Mouse (Mus musculus) kidney, adult 2 months (tissue): ENCODE results near the gene Celsr1.

Experiments used
- CTCF ChIP-seq: fragments of 200-500 bp; conservative IDR thresholded peaks from 2 replicates; pipeline ENCODE4 v1.5.1; 2011; ENCODE audit warnings: low read depth, mild to moderate bottlenecking, control low read depth, low read length, moderate library complexity, mixed read lengths; ENCODE audit not compliant: insufficient read depth, insufficient read length
- POLR2A ChIP-seq: fragments of 200-500 bp; IDR thresholded peaks from one replicate; pipeline ENCODE4 v1.6.1; 2011; ENCODE audit warnings: low read depth, low read length, control low read depth

DNA sequence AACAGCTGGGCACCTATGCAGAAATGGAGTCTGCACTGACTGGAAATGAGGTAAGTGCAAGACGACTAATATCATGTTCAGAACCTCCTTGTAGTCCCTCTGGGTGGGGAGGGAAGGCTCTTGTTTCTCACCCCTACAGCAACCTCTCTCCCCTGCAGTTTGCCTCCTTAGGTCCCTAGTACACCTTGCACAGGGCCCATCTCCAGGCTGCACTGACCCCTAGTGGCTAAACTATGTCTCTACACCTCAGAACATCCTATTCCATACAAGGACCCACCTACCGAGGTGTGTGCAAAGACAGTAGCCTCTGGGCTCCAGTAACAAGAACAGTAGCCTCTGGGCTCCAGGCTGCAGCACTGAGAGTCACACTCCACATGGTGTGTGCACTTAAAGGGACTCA lies 5.2 kb upstream of the Celsr1 start:
- TF ChIP-seq CTCF (peak; percentile 97), POLR2A (no peak)
